Mouse (Mus musculus) gastrocnemius, adult 8-10 months (tissue): Measurements from ENCODE around the gene Uqcr11. TPM values are rescaled to one million over a fixed set of nuclear protein-coding genes. Genes with fewer than 3 reads are reported as not detected.

Experiments
- DNase-seq, 2 experiments: peaks; one replicate each; pipeline ENCODE4 v3.0.0; 2022; ENCODE audit warnings: low spot score in 2 of 2
- total RNA-seq, 4 experiments: library from RNA; stranded (reverse); gene quantifications; 2 replicates each; pipeline ENCODE4 v1.2.4; 2022

Uqcr11 gene
- total RNA-seq, 4 experiments from 2014 or later: 691 to 868 (median 797) TPM

- DNase-seq: no peak
Measured at GRCm38 (mm10) chr10:80431570-80432386, 25.1 kb upstream of the Uqcr11 start.

- no peak for DNase-seq
Measured at GRCm38 (mm10) chr10:80430375-80430980, 23.8 kb upstream of the Uqcr11 start.

GRCm38 (mm10) chr10:80429800-80430199 lies 23.2 kb upstream of the Uqcr11 start:
- no peak for DNase-seq

GRCm38 (mm10) chr10:80425041-80425440 lies 18.4 kb upstream of the Uqcr11 start:
- DNase-seq: no peak

GRCm38 (mm10) chr10:80423562-80423961 lies 16.9 kb upstream of the Uqcr11 start:
- no peak for DNase-seq

- DNase-seq: no peak
Measured at GRCm38 (mm10) chr10:80421651-80422472, 15.2 kb upstream of the Uqcr11 start.

GRCm38 (mm10) chr10:80421208-80421607 lies 14.6 kb upstream of the Uqcr11 start:
- no peak for DNase-seq

- no peak for DNase-seq
Measured at GRCm38 (mm10) chr10:80420729-80421128, 14.1 kb upstream of the Uqcr11 start.

- DNase-seq: no peak
Measured at GRCm38 (mm10) chr10:80419419-80419818, 12.8 kb upstream of the Uqcr11 start.

- DNase-seq: no peak
Measured at GRCm38 (mm10) chr10:80418311-80418710, 11.7 kb upstream of the Uqcr11 start.

GRCm38 (mm10) chr10:80417841-80418240 lies 11.2 kb upstream of the Uqcr11 start:
- no peak for DNase-seq

GRCm38 (mm10) chr10:80417371-80417770 lies 10.7 kb upstream of the Uqcr11 start:
- no peak for DNase-seq

- DNase-seq: no peak
Measured at GRCm38 (mm10) chr10:80415566-80415965, 8.9 kb upstream of the Uqcr11 start.

- no peak for DNase-seq
Measured at GRCm38 (mm10) chr10:80412656-80413541, 6.3 kb upstream of the Uqcr11 start.

- no peak for DNase-seq
Measured at GRCm38 (mm10) chr10:80407924-80408323, 1.3 kb upstream of the Uqcr11 start.

- DNase-seq: no peak
Measured at GRCm38 (mm10) chr10:80405481-80406173, 1.0 kb downstream of the Uqcr11 start.

GRCm38 (mm10) chr10:80403044-80403692 lies 3.5 kb downstream of the Uqcr11 start:
- no peak for DNase-seq

- no peak for DNase-seq
Measured at GRCm38 (mm10) chr10:80400704-80401161, 5.9 kb downstream of the Uqcr11 start.

GRCm38 (mm10) chr10:80399973-80400703 lies 6.5 kb downstream of the Uqcr11 start:
- no peak for DNase-seq
